In the genomic region with DNA sequence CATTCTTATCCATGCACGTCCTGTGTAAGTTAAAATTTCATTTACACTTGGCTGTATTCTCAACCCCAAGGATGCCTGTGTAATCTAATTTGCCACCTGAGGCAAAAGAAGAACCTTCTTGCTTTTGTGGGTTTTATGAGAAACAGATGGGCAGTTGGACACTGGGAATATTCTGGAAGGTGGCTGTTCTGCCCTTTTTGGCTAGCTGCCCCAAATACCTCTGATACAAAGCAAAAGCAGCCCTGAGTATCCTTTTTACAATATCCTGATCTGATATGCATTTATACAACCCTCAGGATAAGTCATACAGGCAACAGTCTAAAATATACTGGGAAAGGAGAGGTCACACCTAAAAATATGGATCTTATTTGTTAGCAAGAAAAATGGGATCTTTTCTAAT, we compare ENCODE assay signal across 18 mouse cellular contexts.
"Had no signal": no experiment of that assay in that cellular context is flagged by ENCODE, and none has a peak within 500 bp of the region (broad histone marks: within the 10 kb centered on the region; RNA-seq: fewer than 3 reads in every experiment).

No protein-coding gene starts in this region.

- H3K36me3 ChIP-seq: limb, embryonic 15.5 days; midbrain, embryonic 12.5 days; neural tube, embryonic 13.5 days had no signal

- H3K27ac ChIP-seq: kidney, postnatal 0 days; layer of hippocampus, adult 2 months; limb, embryonic 15.5 days; liver, embryonic 14.5 days; macrophage; midbrain, embryonic 12.5 days; neural tube, embryonic 13.5 days had no signal

- ATAC-seq: liver, postnatal 0 days; lung, postnatal 0 days; midbrain, embryonic 16.5 days had no signal

- H3K4me2 ChIP-seq: limb, embryonic 15.5 days; liver, embryonic 11.5 days; lung, embryonic 14.5 days; midbrain, embryonic 12.5 days; neural tube, embryonic 13.5 days had no signal

- H3K27me3 ChIP-seq: limb, embryonic 15.5 days; neural tube, embryonic 13.5 days had no signal

- H3K4me3 ChIP-seq: layer of hippocampus, adult 2 months; limb, embryonic 15.5 days; midbrain, embryonic 12.5 days; myocyte; neural tube, embryonic 13.5 days had no signal

- H3K9ac ChIP-seq: limb, embryonic 15.5 days; liver, embryonic 14.5 days; liver, postnatal 0 days; lung, embryonic 14.5 days; midbrain, embryonic 12.5 days; neural tube, embryonic 13.5 days had no signal

- H3K4me1 ChIP-seq: midbrain, embryonic 12.5 days had no signal

- DNase-seq: kidney, postnatal 25 days; layer of hippocampus, adult 9-11 months; liver, postnatal 0 days; lung, embryonic 14.5 days; retina, postnatal 1 day; thymus, adult 18-20 months; thymus, postnatal 36 days had no signal

- H3K9me3 ChIP-seq: limb, embryonic 15.5 days; midbrain, embryonic 12.5 days; neural tube, embryonic 13.5 days had no signal
